Mouse (Mus musculus) liver, adult 2 months (tissue): ENCODE results near the gene Taf6l. TPM values are rescaled to one million over a fixed set of nuclear protein-coding genes. Genes with fewer than 3 reads are reported as not detected.
"Not testable (repeated sequence)": the region's sequence is repeated elsewhere in the genome, so short reads cannot be mapped to it uniquely, and the experiment has no call there.

Experiments
- DNase-seq: peaks from one replicate; pipeline ENCODE4 v3.0.0-alpha.2; 2011; ENCODE audit warnings: low read depth, low spot score; ENCODE audit errors: extremely low read depth
- H3K27ac ChIP-seq: fragments of 200-500 bp; replicated peaks from 2 replicates; pipeline ENCODE4 v1.5.1; 2012; ENCODE audit warnings: low read depth, mild to moderate bottlenecking, control low read depth, inconsistent platforms, low read length; ENCODE audit not compliant: insufficient read depth
- H3K27me3 ChIP-seq: fragments of 200-500 bp; 2 replicates; pipeline ENCODE4 v1.6.1; 2012; ENCODE audit warnings: mild to moderate bottlenecking, moderate library complexity, low read length, inconsistent platforms; ENCODE audit not compliant: control insufficient read depth, insufficient read depth
- H3K36me3 ChIP-seq: fragments of 200-500 bp; 2 replicates; pipeline ENCODE4 v1.6.1; 2012; ENCODE audit warnings: low read length, inconsistent platforms; ENCODE audit not compliant: control insufficient read depth, insufficient read depth
- H3K4me1 ChIP-seq: fragments of 200-500 bp; 2 replicates; pipeline ENCODE4 v1.6.1; 2011; ENCODE audit warnings: low read length; ENCODE audit not compliant: control insufficient read depth, insufficient read depth
- H3K4me3 ChIP-seq: fragments of 200-500 bp; 2 replicates; pipeline ENCODE4 v1.5.1; 2011; ENCODE audit warnings: low read depth, mild to moderate bottlenecking, control low read depth, low read length, moderate library complexity; ENCODE audit not compliant: insufficient read depth
- H3K79me2 ChIP-seq: fragments of 200-500 bp; 2 replicates; pipeline ENCODE4 v1.6.1; 2012; ENCODE audit warnings: inconsistent platforms, mild to moderate bottlenecking, low read length, moderate library complexity; ENCODE audit not compliant: control insufficient read depth, insufficient read depth
- H3K9ac ChIP-seq: fragments of 200-500 bp; 2 replicates; pipeline ENCODE4 v1.6.1; 2012; ENCODE audit warnings: low read depth, mild to moderate bottlenecking, control low read depth, inconsistent platforms, low read length
- CTCF ChIP-seq: fragments of 200-500 bp; IDR thresholded peaks from 2 replicates; pipeline ENCODE4 v1.5.1; 2011; ENCODE audit warnings: low read depth, low read length, control low read depth
- POLR2A ChIP-seq: fragments of 200-500 bp; IDR thresholded peaks from 2 replicates; pipeline ENCODE4 v1.6.1; 2011; ENCODE audit warnings: low read length, control low read depth; ENCODE audit not compliant: insufficient read depth; ENCODE audit errors: extremely low read depth
- WGBS: fragments of 180-500 bp; shearing (Covaris S2); methylation state at CpG from one replicate; pipeline ENCODE4 v1.1.7; 2018; 5-methylcytosine and 5-hydroxymethylcytosine counted together
- polyA plus RNA-seq: library from polyadenylated mRNA; depleted of rRNA; stranded (reverse); fragments of >200 nt; gene quantifications from 2 replicates; pipeline ENCODE4 v1.2.3, GENCODE M21; 2012
- total RNA-seq: library from RNA; depleted of rRNA; stranded (reverse); fragments of >200 nt; gene quantifications from 2 replicates; pipeline ENCODE4 v1.2.3, GENCODE M21; 2014

The Taf6l gene
- total and polyA plus RNA-seq, 2 experiments = 4.7 to 5.3 TPM

DNA sequence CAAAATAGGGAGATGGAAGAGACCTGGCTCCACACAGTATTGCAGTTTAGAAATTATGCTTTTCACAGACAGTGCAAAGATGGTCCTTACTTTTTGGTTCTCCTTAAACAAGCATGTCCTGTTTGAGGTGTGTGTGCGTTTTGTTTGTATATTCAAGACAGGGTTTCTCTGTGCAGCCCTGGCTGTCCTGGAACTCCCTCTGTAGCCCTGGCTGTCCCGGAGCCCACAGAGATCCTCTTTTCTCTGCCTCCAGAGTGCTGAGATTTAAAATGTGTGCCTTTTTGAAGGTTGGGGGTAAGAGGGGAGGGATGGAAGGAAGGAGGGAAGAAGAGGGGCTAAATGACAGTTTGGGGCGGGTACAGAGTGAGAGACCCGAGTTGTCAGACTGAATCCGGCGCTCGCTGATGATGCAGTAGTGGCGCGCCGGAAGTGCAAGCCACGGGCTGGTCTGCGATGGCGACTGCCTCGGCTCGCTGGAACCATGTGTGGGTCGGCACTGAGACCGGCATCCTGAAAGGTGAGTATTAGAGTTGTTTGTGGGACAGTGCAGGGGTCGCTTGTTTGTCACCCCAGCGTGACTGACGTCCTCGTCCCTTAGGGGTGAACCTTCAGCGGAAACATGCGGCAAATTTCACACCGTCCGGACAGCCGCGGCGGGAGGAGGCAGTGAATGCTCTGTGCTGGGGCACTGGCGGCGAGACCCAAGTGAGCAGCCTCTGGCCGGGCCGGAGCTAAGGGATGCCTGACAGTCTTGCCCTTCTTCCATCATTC, 50.6 kb downstream of the Taf6l start, which contains the start of gene Wdr74:
Wdr74 (plus strand) TSS at position 439 of the 771 bp plus-strand sequence.
- Histone ChIP-seq H3K27ac (peak within 1 kb of the TSS; percentile 29; the same call in 1 of the 2 replicates), H3K4me3 (peak within 1 kb of the TSS; percentile 85), H3K36me3 (peaks cover 12% of the 10 kb centered on the region), H3K9ac (peak within 1 kb of the TSS; percentile 82), H3K79me2 (no peaks in the 10 kb centered on the region; the same call in 1 of the 2 replicates), H3K27me3 (no peaks in the 10 kb centered on the region), H3K4me1 (peaks cover 3% of the 10 kb centered on the region; the same call in 1 of the 2 replicates)
- TF ChIP-seq CTCF = no peak
- TF ChIP-seq POLR2A = peak; percentile 86
- under 1% methylated on average over 32 of the region's 32 CpGs for WGBS
- peak; percentile 67 for DNase-seq

- TF ChIP-seq CTCF (no peak), POLR2A (no peak)
- Histone ChIP-seq H3K4me1 (peaks cover 1% of the 10 kb centered on the region; the same call in 1 of the 2 replicates), H3K36me3 (peaks cover 7% of the 10 kb centered on the region; the same call in 1 of the 2 replicates), H3K27ac (no peak overlapping the region), H3K9ac (no peak overlapping the region), H3K27me3 (no peaks in the 10 kb centered on the region), H3K4me3 (no peak overlapping the region), H3K79me2 (no peaks in the 10 kb centered on the region; the same call in 1 of the 2 replicates)
- WGBS = 73% methylated on average over 3 of the region's 3 CpGs
- DNase-seq = no peak
Measured at GRCm38 (mm10) chr19:8734334-8734733, 51.9 kb downstream of the Taf6l start.

- not testable (repeated sequence) for H3K4me3 ChIP-seq, H3K27me3 ChIP-seq, H3K4me1 ChIP-seq, H3K27ac ChIP-seq, H3K79me2 ChIP-seq, DNase-seq, H3K9ac ChIP-seq
- WGBS = 51% methylated on average over 3 of the region's 3 CpGs
- H3K36me3 ChIP-seq = peaks cover 31% of the 10 kb centered on the region
Measured at GRCm38 (mm10) chr19:8728335-8729099, 57.7 kb downstream of the Taf6l start.

GRCm38 (mm10) chr19:8727495-8728114, 58.6 kb downstream of the Taf6l start:
- TF ChIP-seq CTCF (no peak), POLR2A (no peak)
- H3K27ac ChIP-seq = no peak overlapping the region
- H3K79me2 ChIP-seq = no peaks in the 10 kb centered on the region
- peaks cover 31% of the 10 kb centered on the region for H3K36me3 ChIP-seq
- H3K4me3 ChIP-seq = no peak overlapping the region
- no peaks in the 10 kb centered on the region for H3K27me3 ChIP-seq
- H3K4me1 ChIP-seq = peaks cover 4% of the 10 kb centered on the region; the same call in 1 of the 2 replicates
- no peak overlapping the region for H3K9ac ChIP-seq
- 61% methylated on average over 5 of the region's 5 CpGs for WGBS
- DNase-seq = no peak

DNA sequence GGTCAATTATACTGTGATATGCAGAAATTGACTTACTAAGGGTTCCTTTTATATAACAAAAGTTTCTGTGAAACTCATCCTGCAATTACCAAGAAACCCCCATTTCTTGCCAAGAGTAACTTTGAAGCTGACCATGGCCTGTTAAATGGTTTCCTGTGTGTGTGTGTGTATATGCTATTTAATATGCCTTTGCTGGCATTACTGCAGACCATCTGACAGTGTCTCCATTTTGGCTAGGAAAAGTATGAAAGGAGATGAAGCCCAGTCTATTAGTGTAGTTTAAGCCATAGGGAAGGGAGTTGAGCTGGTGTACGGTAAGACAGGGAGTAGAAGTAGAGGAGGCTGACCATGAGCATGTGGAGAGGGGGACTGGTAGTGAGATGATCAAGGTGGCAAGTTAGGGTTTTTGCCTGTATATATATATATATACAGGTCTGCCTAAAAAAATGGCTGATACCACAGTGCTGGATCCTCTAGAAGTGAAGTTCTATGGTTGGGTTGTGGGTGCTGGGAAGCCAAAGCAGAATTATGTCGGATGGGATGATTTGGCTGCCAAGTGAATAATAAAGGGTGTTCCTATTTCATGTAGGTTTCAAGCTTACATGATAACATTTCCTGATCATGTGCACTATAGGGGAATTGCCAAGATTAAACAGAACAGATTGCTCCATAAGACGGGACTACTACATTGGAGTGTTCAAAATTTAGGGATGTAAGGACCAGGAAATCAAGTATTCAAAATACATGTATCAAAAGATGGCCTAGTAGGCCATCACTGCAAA, 59.4 kb downstream of the Taf6l start:
- TF ChIP-seq CTCF (no peak), POLR2A (no peak)
- WGBS = 87% methylated on average over 3 of the region's 3 CpGs
- DNase-seq = no peak
- Histone ChIP-seq H3K27ac (no peak overlapping the region), H3K4me1 (peaks cover 9% of the 10 kb centered on the region; the same call in 1 of the 2 replicates), H3K4me3 (no peak overlapping the region), H3K9ac (no peak overlapping the region), H3K27me3 (no peaks in the 10 kb centered on the region), H3K36me3 (peaks cover 31% of the 10 kb centered on the region), H3K79me2 (no peaks in the 10 kb centered on the region)
